Mouse (Mus musculus) CH12.LX (cell line): ENCODE results near the gene Oxct1.

Source experiments
- CTCF ChIP-seq, 2 experiments: IDR thresholded peaks in 1 of 2; conservative IDR thresholded peaks in 1 of 2; 2 replicates each; pipeline ENCODE4 v1.5.1; 2011 to 2012; ENCODE audit warnings: low read depth in 2 of 2, low read length in 2 of 2, improper control_type of control experiment in 1 of 2, inconsistent platforms in 1 of 2, mild to moderate bottlenecking in 1 of 2, moderate library complexity in 1 of 2
- GABPA ChIP-seq: IDR thresholded peaks from 2 replicates; pipeline ENCODE4 v1.6.1; 2012; ENCODE audit warnings: low read depth, low read length, improper control_type of control experiment, inconsistent platforms; ENCODE audit not compliant: insufficient replicate concordance
- KAT2A ChIP-seq: IDR thresholded peaks from 2 replicates; pipeline ENCODE4 v1.6.1; 2012; ENCODE audit warnings: low read length, improper control_type of control experiment, inconsistent platforms; ENCODE audit not compliant: insufficient replicate concordance
- MAFK ChIP-seq: IDR thresholded peaks from 2 replicates; pipeline ENCODE4 v1.6.1; 2011; ENCODE audit warnings: low read length, improper control_type of control experiment; ENCODE audit not compliant: insufficient replicate concordance
- MAX ChIP-seq: IDR thresholded peaks from 2 replicates; pipeline ENCODE4 v1.6.1; 2011; ENCODE audit warnings: low read length, improper control_type of control experiment
- NELFE ChIP-seq: IDR thresholded peaks from 2 replicates; pipeline ENCODE4 v1.6.1; 2011; ENCODE audit warnings: low read depth, low read length, improper control_type of control experiment
- POLR2A ChIP-seq: IDR thresholded peaks from 2 replicates; pipeline ENCODE4 v1.6.1; 2011; ENCODE audit warnings: low read depth, mild to moderate bottlenecking, improper control_type of control experiment, low read length
- USF1 ChIP-seq: IDR thresholded peaks from 2 replicates; pipeline ENCODE4 v1.6.1; 2014; ENCODE audit warnings: low read depth, mild to moderate bottlenecking, inconsistent platforms, low read length, improper control_type of control experiment
- ZNF384 ChIP-seq: IDR thresholded peaks from 2 replicates; pipeline ENCODE4 v1.6.1; 2012; ENCODE audit warnings: low read depth, low read length, improper control_type of control experiment, inconsistent platforms

DNA sequence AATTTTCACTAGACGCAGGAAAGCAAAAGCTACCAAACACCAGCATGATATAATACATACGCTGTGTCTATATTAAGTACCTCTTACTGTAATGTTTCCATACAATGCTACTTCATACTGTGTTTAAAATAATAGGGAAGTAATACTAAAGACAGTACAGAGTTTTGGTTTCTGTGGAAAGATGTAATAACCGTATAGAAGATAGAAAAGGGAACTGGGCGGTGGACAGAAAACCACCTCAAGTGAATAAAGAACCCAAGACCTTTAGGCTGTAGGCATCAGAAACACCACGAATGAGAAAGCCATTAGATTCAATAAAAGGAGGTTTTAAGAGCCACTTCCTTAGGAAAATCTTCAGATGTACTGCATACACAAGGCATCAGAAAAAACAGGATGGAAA is 43.5 kb upstream of the Oxct1 start:
- TF ChIP-seq MAX (no peak), CTCF (conservative IDR thresholded peaks at IDR 0.05 in 1 of 2, IDR thresholded peaks at IDR 0.05 in 1 of 2; ENCODE audit: low read depth in 2 of 2, low read length in 2 of 2) (no peak), ZNF384 (no peak), POLR2A (no peak), MAFK (no peak), KAT2A (no peak), USF1 (no peak), GABPA (no peak), NELFE (no peak)
